Mouse (Mus musculus) spleen, adult 2 months (tissue): ENCODE results near the gene Wipf1.
A peak's percentile ranks its signal among the peaks of the same experiment; 100 is the strongest.

Experiments
- CTCF ChIP-seq: fragments of 200-500 bp; IDR thresholded peaks from 2 replicates; pipeline ENCODE4 v1.5.1; 2011; ENCODE audit warnings: mild to moderate bottlenecking, inconsistent platforms; ENCODE audit not compliant: insufficient read depth, insufficient read length, insufficient replicate concordance; ENCODE audit errors: extremely low read depth
- POLR2A ChIP-seq: fragments of 200-500 bp; IDR thresholded peaks from 2 replicates; pipeline ENCODE4 v1.6.1; 2011; ENCODE audit warnings: low read depth, low read length, inconsistent platforms

- TF ChIP-seq POLR2A, result no peak
- peak; percentile 63; the same call in 1 of the 2 replicates for TF ChIP-seq CTCF
Measured at GRCm38 (mm10) chr2:73572539-73573372, 43.2 kb upstream of the Wipf1 start.
